Mouse (Mus musculus) liver, embryonic 14.5 days (tissue): ENCODE measurements around the gene Amhr2.

ENCODE experiments used
- CTCF ChIP-seq: IDR thresholded peaks from 2 replicates; pipeline ENCODE4 v1.5.1; 2016; ENCODE audit warnings: antibody characterized with exemption, low read depth, control low read depth
- EP300 ChIP-seq: IDR thresholded peaks from 2 replicates; pipeline ENCODE4 v1.6.1; 2016; ENCODE audit warnings: antibody characterized with exemption, low read depth

- no peak for TF ChIP-seq EP300
- TF ChIP-seq CTCF: peak; percentile 85
Measured at GRCm38 (mm10) chr15:102442490-102442889, 2.7 kb upstream of the Amhr2 start.
